Mouse (Mus musculus) MEL (cell line): ENCODE results near the gene Rsph10b.

Experiments used
- CHD1 ChIP-seq: IDR thresholded peaks from 2 replicates; pipeline ENCODE4 v1.6.1; 2012; ENCODE audit warnings: low read depth, mild to moderate bottlenecking, inconsistent platforms, low read length, improper control_type of control experiment
- CTCF ChIP-seq, 3 experiments: IDR thresholded peaks in 2 of 3; conservative IDR thresholded peaks in 1 of 3; 2 replicates each; pipeline ENCODE4 v1.5.1; 2011 to 2012; ENCODE audit warnings: low read length in 3 of 3, low read depth in 2 of 3, mild to moderate bottlenecking in 2 of 3, improper control_type of control experiment in 1 of 3, inconsistent platforms in 1 of 3, mixed read lengths in 1 of 3, moderate library complexity in 1 of 3; ENCODE audit not compliant: control insufficient read depth in 1 of 3, insufficient read depth in 1 of 3, poor library complexity in 1 of 3, severe bottlenecking in 1 of 3
- EP300 ChIP-seq, 2 experiments: IDR thresholded peaks; 2 replicates each; pipeline ENCODE4 v1.6.1; 2011; ENCODE audit warnings: improper control_type of control experiment in 2 of 2, low read length in 2 of 2, low read depth in 1 of 2, mild to moderate bottlenecking in 1 of 2
- ETS1 ChIP-seq: IDR thresholded peaks from 2 replicates; pipeline ENCODE4 v1.6.1; 2012; ENCODE audit warnings: low read depth, mild to moderate bottlenecking, inconsistent platforms, low read length, improper control_type of control experiment, moderate library complexity
- GABPA ChIP-seq: IDR thresholded peaks from 2 replicates; pipeline ENCODE4 v1.6.1; 2012; ENCODE audit warnings: low read depth, mild to moderate bottlenecking, inconsistent platforms, low read length, improper control_type of control experiment, moderate library complexity
- GATA1 ChIP-seq: IDR thresholded peaks from 2 replicates; pipeline ENCODE4 v1.6.1; 2011; ENCODE audit warnings: low read depth, low read length, improper control_type of control experiment
- MAFK ChIP-seq: IDR thresholded peaks from 2 replicates; pipeline ENCODE4 v1.6.1; 2011; ENCODE audit warnings: low read depth, mild to moderate bottlenecking, low read length, improper control_type of control experiment, borderline replicate concordance
- MAZ ChIP-seq: IDR thresholded peaks from 2 replicates; pipeline ENCODE4 v1.6.1; 2012; ENCODE audit warnings: low read depth, mild to moderate bottlenecking, inconsistent platforms, low read length, improper control_type of control experiment
- MXI1 ChIP-seq: IDR thresholded peaks from 2 replicates; pipeline ENCODE4 v1.6.1; 2011; ENCODE audit warnings: mild to moderate bottlenecking, low read depth, low read length, improper control_type of control experiment
- POLR2A ChIP-seq, 2 experiments: IDR thresholded peaks; 2 replicates each; pipeline ENCODE4 v1.6.1; 2011 to 2012; ENCODE audit warnings: low read length in 2 of 2, mild to moderate bottlenecking in 2 of 2, control low read depth in 1 of 2, improper control_type of control experiment in 1 of 2, low read depth in 1 of 2, moderate library complexity in 1 of 2; ENCODE audit not compliant: control insufficient read depth in 1 of 2, insufficient read depth in 1 of 2, poor library complexity in 1 of 2
- POLR2AphosphoS2 ChIP-seq: IDR thresholded peaks from 2 replicates; pipeline ENCODE4 v1.6.1; 2011; ENCODE audit warnings: low read length, improper control_type of control experiment
- TBP ChIP-seq: IDR thresholded peaks from 2 replicates; pipeline ENCODE4 v1.8.0; 2011; ENCODE audit warnings: low read depth, low read length, improper control_type of control experiment
- TCF12 ChIP-seq: IDR thresholded peaks from 2 replicates; pipeline ENCODE4 v1.6.1; 2014; ENCODE audit warnings: low read depth, mild to moderate bottlenecking, inconsistent platforms, low read length, improper control_type of control experiment, moderate library complexity
- USF1 ChIP-seq: IDR thresholded peaks from 2 replicates; pipeline ENCODE4 v1.6.1; 2014; ENCODE audit warnings: low read depth, mild to moderate bottlenecking, inconsistent platforms, low read length, improper control_type of control experiment, moderate library complexity

GRCm38 (mm10) chr5:143933414-143933813 is 579 bp downstream of the Rsph10b start:
- TF ChIP-seq USF1 (no peak), TCF12 (no peak), POLR2A (IDR thresholded peaks at IDR 0.05; ENCODE audit: control insufficient read depth in 1 of 2, insufficient read depth in 1 of 2, low read depth in 1 of 2, low read length in 2 of 2, poor library complexity in 1 of 2) (no peak), GATA1 (no peak), CTCF (IDR thresholded peaks at IDR 0.05 in 2 of 3, conservative IDR thresholded peaks at IDR 0.05 in 1 of 3; ENCODE audit: control insufficient read depth in 1 of 3, insufficient read depth in 1 of 3, low read depth in 2 of 3, low read length in 3 of 3, poor library complexity in 1 of 3, severe bottlenecking in 1 of 3) (no peak), EP300 (IDR thresholded peaks at IDR 0.05; ENCODE audit: low read depth in 1 of 2, low read length in 2 of 2) (no peak), GABPA (no peak), CHD1 (no peak), MAFK (no peak), MXI1 (no peak), POLR2AphosphoS2 (no peak), MAZ (no peak), ETS1 (no peak), TBP (no peak)
